Mouse (Mus musculus) kidney, postnatal 10 days (tissue): Measurements from ENCODE around the gene Tpte.

Source experiments
- DNase-seq: peaks from one replicate; pipeline ENCODE4 v3.0.0; 2021; ENCODE audit warnings: mixed read lengths

Gene Tpte

DNA sequence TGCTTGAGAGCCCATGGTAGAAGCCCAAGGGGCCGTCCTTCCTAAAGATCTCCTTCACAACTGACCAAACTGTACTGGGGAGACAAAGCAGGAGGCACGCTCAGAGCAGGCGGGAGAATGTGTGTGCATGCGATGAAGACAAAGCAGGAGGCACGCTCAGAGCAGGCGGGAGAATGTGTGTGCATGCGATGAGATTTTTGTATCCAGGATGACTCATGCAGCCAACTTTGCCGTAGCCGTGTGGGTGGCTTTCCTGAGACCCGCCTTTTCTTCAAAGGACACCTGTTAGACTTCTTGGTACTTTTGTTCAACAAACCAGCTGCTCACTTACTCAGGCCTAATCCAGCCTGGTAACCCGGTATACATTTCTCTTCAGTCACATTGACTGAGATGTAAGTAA, 97.7 kb downstream of the Tpte start:
- no peak for DNase-seq

GRCm38 (mm10) chr8:22382824-22383595, 99.8 kb downstream of the Tpte start:
- DNase-seq: no peak

GRCm38 (mm10) chr8:22385158-22385557, 101.9 kb downstream of the Tpte start:
- no peak for DNase-seq

- peak; percentile 23 for DNase-seq
These were observed 106.6 kb downstream of the Tpte start for GRCm38 (mm10) chr8:22389874-22390273.

DNA sequence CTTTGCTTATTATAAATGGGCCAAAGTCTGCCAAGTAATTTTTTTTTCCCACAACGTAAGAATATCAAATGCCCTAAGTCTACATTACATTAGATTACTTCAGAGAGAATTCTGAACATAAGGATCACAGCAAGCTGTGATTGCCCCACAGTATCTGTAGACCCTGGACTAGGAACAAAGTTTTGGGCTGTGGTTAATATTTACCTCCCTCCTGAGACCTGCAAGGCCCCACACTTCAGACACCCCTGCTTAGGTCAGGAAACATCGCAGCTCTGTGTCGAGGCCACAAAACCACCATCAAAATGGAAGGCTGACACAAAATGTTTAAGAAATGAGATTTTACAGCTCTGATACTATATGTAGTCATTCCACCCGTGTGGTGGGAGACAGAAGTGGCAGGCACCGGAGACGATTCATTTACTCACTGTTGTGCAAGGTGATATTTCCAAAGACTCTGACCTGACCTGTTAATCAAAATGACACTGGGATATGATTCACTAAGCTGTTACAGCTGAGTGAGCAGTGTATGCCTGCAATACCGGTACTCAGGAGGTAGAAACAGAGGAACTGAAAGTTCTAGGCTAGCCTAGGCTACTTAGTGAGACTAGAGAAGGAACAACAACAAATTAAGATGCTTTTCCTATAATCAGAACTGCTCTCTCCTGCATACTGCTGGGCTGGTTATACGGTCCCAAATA, 107.7 kb downstream of the Tpte start:
- DNase-seq: peak; percentile 29

- peak; percentile 41 for DNase-seq
These were observed 111.2 kb downstream of the Tpte start for GRCm38 (mm10) chr8:22394471-22394870.

GRCm38 (mm10) chr8:22395256-22395655, 112.0 kb downstream of the Tpte start:
- DNase-seq: no peak

DNA sequence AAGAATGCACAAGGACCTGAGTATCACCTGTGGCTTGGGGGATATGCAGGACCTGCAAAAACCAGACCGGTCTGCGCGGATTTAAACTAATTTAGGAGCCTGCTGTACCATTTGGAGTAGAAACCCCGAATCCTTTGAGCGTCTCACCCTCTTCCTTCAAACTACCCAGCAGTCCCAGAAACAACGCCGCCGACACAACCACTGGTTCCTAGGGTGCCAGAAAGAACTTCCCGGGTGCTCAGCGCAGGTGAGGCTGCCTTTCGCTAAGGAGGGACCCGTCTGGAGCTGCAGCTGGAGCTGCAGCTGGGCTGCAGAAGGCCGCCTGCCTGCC, 114.5 kb downstream of the Tpte start:
- no peak for DNase-seq

DNA sequence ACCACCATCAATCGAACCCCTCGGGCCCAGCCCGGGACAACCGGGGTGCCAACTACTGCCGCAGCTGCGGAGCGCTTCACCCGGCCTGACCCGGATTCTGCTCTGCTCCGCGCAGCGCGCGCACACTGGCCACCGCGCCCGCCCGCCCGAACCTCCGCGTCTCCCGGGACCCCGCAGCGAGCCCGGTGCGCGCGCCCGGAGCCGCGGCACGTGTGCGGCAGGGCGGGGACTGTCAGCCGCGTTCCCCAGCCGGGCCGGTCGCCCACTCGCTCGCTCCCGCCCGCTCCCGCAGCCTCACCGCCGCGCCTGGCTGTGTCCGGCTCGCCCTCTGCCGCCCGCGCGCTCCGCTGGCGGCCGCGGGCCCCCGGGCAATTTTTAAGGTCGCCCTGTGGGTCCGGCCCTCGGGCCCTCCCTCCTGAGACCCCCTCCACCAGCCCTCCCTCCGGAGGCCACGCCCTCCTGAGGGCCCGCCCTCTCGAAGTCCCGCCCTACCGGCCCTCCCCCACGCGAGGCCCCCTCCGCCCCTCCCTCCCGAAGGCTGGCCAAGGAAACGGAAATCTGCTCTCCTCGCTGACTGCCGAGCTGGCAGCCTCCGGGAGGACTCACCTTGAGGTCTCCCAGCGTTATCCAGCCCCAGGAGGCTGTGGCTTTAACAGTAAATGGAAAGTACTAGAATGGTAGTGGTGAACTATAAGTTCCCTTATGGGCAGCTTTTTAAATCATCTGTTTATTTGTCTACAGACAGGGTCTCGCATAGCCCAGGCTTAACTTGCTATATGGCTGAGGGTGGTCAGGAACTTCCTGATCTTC, 115.1 kb downstream of the Tpte start, which contains the start of gene Slc25a15:
Gene Slc25a15, minus strand, starts transcription at position 456 of the 810 bp plus-strand sequence.
- DNase-seq: peak; percentile 96

GRCm38 (mm10) chr8:22399285-22399880, 116.1 kb downstream of the Tpte start:
- peak; percentile 15 for DNase-seq

GRCm38 (mm10) chr8:22400593-22400992, 117.4 kb downstream of the Tpte start:
- no peak for DNase-seq

- DNase-seq: no peak
These were observed 120.0 kb downstream of the Tpte start for GRCm38 (mm10) chr8:22403235-22403634.

DNA sequence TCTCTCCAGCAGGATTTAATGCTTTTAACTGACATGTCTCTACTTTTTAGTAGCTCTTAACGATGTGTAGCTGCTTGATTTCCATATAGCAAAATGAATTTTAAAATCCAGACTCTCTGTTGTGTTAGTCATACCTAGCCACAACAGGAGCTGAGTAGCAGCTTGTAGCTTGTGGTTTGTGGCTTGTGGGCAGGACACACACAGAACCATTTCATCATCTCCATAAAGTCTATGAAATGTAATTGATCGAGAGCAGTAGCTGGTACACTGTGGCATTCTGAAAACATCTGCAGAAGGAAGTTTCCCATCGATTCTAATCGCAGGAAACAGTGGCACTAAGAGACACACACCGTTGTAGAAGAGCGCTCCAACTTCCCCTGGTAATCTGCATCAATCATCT, 122.5 kb downstream of the Tpte start:
- DNase-seq: no peak

DNA sequence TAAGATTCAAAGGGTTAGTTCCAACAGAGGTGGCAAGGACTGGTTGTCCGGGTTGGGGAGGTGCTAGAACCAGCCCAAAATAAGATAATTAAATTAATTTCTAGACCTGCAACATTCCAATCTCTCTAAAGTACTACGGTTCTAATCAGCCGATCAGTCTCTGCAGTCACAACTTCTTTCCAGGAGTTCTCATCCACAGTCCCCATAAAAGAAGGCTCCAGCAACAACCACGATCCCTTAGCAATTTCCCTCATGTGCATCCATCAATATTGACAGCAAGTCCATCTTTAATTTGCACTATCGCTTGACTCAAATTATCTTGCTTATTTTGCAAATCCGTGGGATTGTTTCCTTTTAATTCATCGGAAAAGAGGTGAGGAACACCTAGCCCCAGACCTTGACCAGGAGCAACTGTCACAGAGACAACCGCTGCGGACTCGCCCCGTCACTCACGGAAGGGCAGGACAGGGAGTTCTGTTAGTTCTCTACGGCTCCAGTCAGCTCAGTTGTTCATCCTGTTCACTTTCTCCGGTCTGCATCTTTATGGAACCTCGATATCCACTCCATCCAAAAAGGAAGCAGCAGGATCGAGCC, 127.5 kb downstream of the Tpte start:
- no peak for DNase-seq

GRCm38 (mm10) chr8:22411282-22411702, 128.1 kb downstream of the Tpte start, which contains the start of gene Mrps31:
Mrps31 (plus strand) TSS chr8:22411361.
- peak; percentile 87 for DNase-seq

DNA sequence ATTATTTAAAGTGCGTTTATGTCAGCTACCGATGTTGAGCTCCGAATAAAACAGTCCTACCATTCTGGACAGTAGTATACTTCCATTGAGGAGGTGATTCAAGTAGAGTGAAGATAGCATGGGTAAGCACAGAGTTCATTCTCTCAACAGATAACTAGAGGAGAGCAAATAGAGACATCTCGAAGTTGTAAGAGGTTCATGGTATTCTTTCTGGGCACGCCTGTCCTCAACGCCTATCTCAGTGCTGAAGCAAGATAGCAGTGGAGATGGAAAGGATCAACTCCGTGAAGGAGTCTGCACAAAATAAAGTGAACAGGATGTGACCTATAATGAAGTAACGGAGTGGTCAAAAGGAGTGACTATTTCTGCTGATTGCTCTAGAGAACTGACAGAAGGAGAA, 128.7 kb downstream of the Tpte start:
- DNase-seq: no peak
